Mouse (Mus musculus): Measurements from ENCODE around the gene Oprm1. TPM values are rescaled to one million over a fixed set of nuclear protein-coding genes. Genes with fewer than 3 reads are reported as not detected.

Gene Oprm1
- polyA plus RNA-seq, 1 experiment from 2014 or later = not detected

- DNase-seq (ENCODE audit: low spot score) = no peak
Observed at GRCm38 (mm10) chr10:7035547-7035946, 277.2 kb downstream of the Oprm1 start.

- no peak for DNase-seq (ENCODE audit: low spot score)
Observed at GRCm38 (mm10) chr10:7037194-7037593, 278.9 kb downstream of the Oprm1 start.

- DNase-seq (ENCODE audit: low spot score) = no peak
Observed at GRCm38 (mm10) chr10:7041032-7041431, 282.7 kb downstream of the Oprm1 start.

GRCm38 (mm10) chr10:7043896-7044295 lies 285.6 kb downstream of the Oprm1 start:
- DNase-seq (ENCODE audit: low spot score) = no peak

- DNase-seq (ENCODE audit: low spot score) = no peak
Observed at GRCm38 (mm10) chr10:7047288-7047918, 289.1 kb downstream of the Oprm1 start.

- no peak for DNase-seq (ENCODE audit: low spot score)
Observed at GRCm38 (mm10) chr10:7047919-7048291, 289.6 kb downstream of the Oprm1 start.

- DNase-seq (ENCODE audit: low spot score) = no peak
Observed at GRCm38 (mm10) chr10:7049901-7050300, 291.6 kb downstream of the Oprm1 start.

- no peak for DNase-seq (ENCODE audit: low spot score)
Observed at GRCm38 (mm10) chr10:7052315-7053017, 294.2 kb downstream of the Oprm1 start, which contains the start of gene Ipcef1. Gene Ipcef1, minus strand, starts transcription at chr10:7052478.

GRCm38 (mm10) chr10:7054560-7055205 lies 296.4 kb downstream of the Oprm1 start:
- DNase-seq (ENCODE audit: low spot score) = no peak

- no peak for DNase-seq (ENCODE audit: low spot score)
Observed at GRCm38 (mm10) chr10:7057546-7057945, 299.2 kb downstream of the Oprm1 start.

- no peak for DNase-seq (ENCODE audit: low spot score)
Observed at GRCm38 (mm10) chr10:7060326-7060725, 302.0 kb downstream of the Oprm1 start.

GRCm38 (mm10) chr10:7062993-7063392 lies 304.7 kb downstream of the Oprm1 start:
- DNase-seq (ENCODE audit: low spot score) = no peak

- no peak for DNase-seq (ENCODE audit: low spot score)
Observed at GRCm38 (mm10) chr10:7063752-7064457, 305.6 kb downstream of the Oprm1 start.

- DNase-seq (ENCODE audit: low spot score) = peak; percentile 42
Observed at GRCm38 (mm10) chr10:7068608-7069007, 310.3 kb downstream of the Oprm1 start.

GRCm38 (mm10) chr10:7069090-7069489 lies 310.8 kb downstream of the Oprm1 start:
- DNase-seq (ENCODE audit: low spot score) = no peak

- no peak for DNase-seq (ENCODE audit: low spot score)
Observed at GRCm38 (mm10) chr10:7070100-7070835, 312.0 kb downstream of the Oprm1 start.

GRCm38 (mm10) chr10:7070924-7071323 lies 312.6 kb downstream of the Oprm1 start:
- no peak for DNase-seq (ENCODE audit: low spot score)

- DNase-seq (ENCODE audit: low spot score) = no peak
Observed at GRCm38 (mm10) chr10:7074231-7074630, 315.9 kb downstream of the Oprm1 start.

- DNase-seq (ENCODE audit: low spot score) = no peak
Observed at GRCm38 (mm10) chr10:7075661-7076060, 317.4 kb downstream of the Oprm1 start.

- DNase-seq (ENCODE audit: low spot score) = peak; percentile 48
Observed at GRCm38 (mm10) chr10:7076201-7076600, 317.9 kb downstream of the Oprm1 start.

- DNase-seq (ENCODE audit: low spot score) = no peak
Observed at GRCm38 (mm10) chr10:7076662-7077211, 318.4 kb downstream of the Oprm1 start.

Measured in thymus, postnatal 0 days (tissue).